Mouse (Mus musculus) E14TG2a.4 (cell line): Measurements from ENCODE around the gene Gm10770.
A peak's percentile ranks its signal among the peaks of the same experiment; 100 is the strongest.
"Not testable (repeated sequence)": the region's sequence is repeated elsewhere in the genome, so short reads cannot be mapped to it uniquely, and the experiment has no call there.

Experiments
- H3K27me3 ChIP-seq: 2 replicates; pipeline ENCODE4 v1.6.1; 2014; ENCODE audit warnings: low read length, control low read depth; ENCODE audit not compliant: insufficient read depth
- H3K36me3 ChIP-seq: 2 replicates; pipeline ENCODE4 v1.6.1; 2014; ENCODE audit warnings: low read length, control low read depth; ENCODE audit not compliant: insufficient read depth
- H3K4me1 ChIP-seq: replicated peaks from 2 replicates; pipeline ENCODE4 v1.6.1; 2014; ENCODE audit warnings: low read depth, low read length, control low read depth
- H3K4me3 ChIP-seq: replicated peaks from 2 replicates; pipeline ENCODE4 v1.5.1; 2014; ENCODE audit warnings: mild to moderate bottlenecking, low read length
- H3K9me3 ChIP-seq: 2 replicates; pipeline ENCODE4 v1.6.1; 2014; ENCODE audit warnings: low read length, control low read depth
- CTCF ChIP-seq: conservative IDR thresholded peaks from 2 replicates; pipeline ENCODE4 v1.5.1; 2014; ENCODE audit warnings: low read length
- NANOG ChIP-seq: IDR thresholded peaks from 2 replicates; pipeline ENCODE4 v1.6.1; 2014; ENCODE audit warnings: borderline replicate concordance, low read length, mixed read lengths
- POU5F1 ChIP-seq: IDR thresholded peaks from 2 replicates; pipeline ENCODE4 v1.6.1; 2014; ENCODE audit warnings: low read length, borderline replicate concordance

The Gm10770 gene

GRCm38 (mm10) chr2:150179579-150179978 is at the start of gene Gm10770:
Gene Gm10770, minus strand, starts transcription at chr2:150179679.
- not testable (repeated sequence) for H3K4me3 ChIP-seq

GRCm38 (mm10) chr2:150223263-150223662 is 43.8 kb upstream of the Gm10770 start:
- H3K9me3 ChIP-seq, H3K27me3 ChIP-seq, H3K36me3 ChIP-seq: not testable (repeated sequence)

More at GRCm38 (mm10) chr2:150179579-150179978, at the start of gene Gm10770:
- H3K36me3 ChIP-seq, result peaks cover 13% of the 10 kb centered on the region
- not testable (repeated sequence) for H3K27me3 ChIP-seq, H3K4me1 ChIP-seq, H3K9me3 ChIP-seq

GRCm38 (mm10) chr2:150218363-150218725 is 38.9 kb upstream of the Gm10770 start:
- peaks cover 13% of the 10 kb centered on the region for H3K4me1 ChIP-seq
- H3K36me3 ChIP-seq, H3K9me3 ChIP-seq, H3K27me3 ChIP-seq: not testable (repeated sequence)
- H3K4me3 ChIP-seq, result peak overlapping the region; percentile 77

More at GRCm38 (mm10) chr2:150223263-150223662, 43.8 kb upstream of the Gm10770 start:
- not testable (repeated sequence) for H3K4me3 ChIP-seq
- H3K4me1 ChIP-seq, result peaks cover 13% of the 10 kb centered on the region

- H3K9me3 ChIP-seq, H3K36me3 ChIP-seq, H3K27me3 ChIP-seq: not testable (repeated sequence)
- Histone ChIP-seq H3K4me3 (peak within 1 kb of the TSS; percentile 77), H3K4me1 (peaks cover 13% of the 10 kb centered on the region)
Measured at GRCm38 (mm10) chr2:150217600-150218362, 38.3 kb upstream of the Gm10770 start, which contains the start of gene Zfp937. Gene Zfp937, plus strand, starts transcription at chr2:150218073.

GRCm38 (mm10) chr2:150181570-150181999 is 2.1 kb upstream of the Gm10770 start, which contains the start of gene Gm14139:
Gene Gm14139, plus strand, starts transcription at chr2:150181755.
- Histone ChIP-seq H3K4me3 (peak within 1 kb of the TSS; percentile 85), H3K36me3 (peaks cover 23% of the 10 kb centered on the region), H3K9me3 (peaks cover 13% of the 10 kb centered on the region; the same call in 1 of the 2 replicates)
- not testable (repeated sequence) for H3K4me1 ChIP-seq, H3K27me3 ChIP-seq

GRCm38 (mm10) chr2:150181046-150181445 is 1.6 kb upstream of the Gm10770 start:
- Histone ChIP-seq H3K4me3 (peak overlapping the region; percentile 85), H3K36me3 (peaks cover 18% of the 10 kb centered on the region)
- H3K4me1 ChIP-seq, H3K9me3 ChIP-seq, H3K27me3 ChIP-seq: not testable (repeated sequence)
- peak; percentile 24 for TF ChIP-seq CTCF

GRCm38 (mm10) chr2:150173833-150174232 is 5.6 kb downstream of the Gm10770 start:
- TF ChIP-seq NANOG (no peak), CTCF (no peak), POU5F1 (no peak)
- H3K4me3 ChIP-seq, result no peak overlapping the region
- no peaks in the 10 kb centered on the region for H3K36me3 ChIP-seq
- H3K4me1 ChIP-seq, result no peaks in the 10 kb centered on the region
- H3K9me3 ChIP-seq, result no peaks in the 10 kb centered on the region
- peaks cover 3% of the 10 kb centered on the region; the same call in 1 of the 2 replicates for H3K27me3 ChIP-seq

GRCm38 (mm10) chr2:150166703-150167102 is 12.8 kb downstream of the Gm10770 start:
- peaks cover 5% of the 10 kb centered on the region for H3K9me3 ChIP-seq
- H3K36me3 ChIP-seq, result no peaks in the 10 kb centered on the region
- no peak overlapping the region for H3K4me3 ChIP-seq
- H3K4me1 ChIP-seq, result no peaks in the 10 kb centered on the region
- TF ChIP-seq POU5F1, result no peak
- no peak for TF ChIP-seq NANOG
- no peak for TF ChIP-seq CTCF
- H3K27me3 ChIP-seq, result no peaks in the 10 kb centered on the region

- TF ChIP-seq CTCF, result no peak
- no peak for TF ChIP-seq POU5F1
- TF ChIP-seq NANOG, result no peak
- Histone ChIP-seq H3K4me1 (peaks cover 25% of the 10 kb centered on the region), H3K36me3 (peaks cover 10% of the 10 kb centered on the region), H3K4me3 (peak within 1 kb of the TSS; percentile 89), H3K9me3 (no peaks in the 10 kb centered on the region), H3K27me3 (no peaks in the 10 kb centered on the region)
Measured at GRCm38 (mm10) chr2:150136435-150136897, 43.0 kb downstream of the Gm10770 start, which contains the start of gene Zfp120. Gene Zfp120, minus strand, starts transcription at chr2:150136708.

GRCm38 (mm10) chr2:150132773-150133172 is 46.7 kb downstream of the Gm10770 start:
- TF ChIP-seq POU5F1 (no peak), CTCF (no peak), NANOG (no peak)
- H3K9me3 ChIP-seq, result no peaks in the 10 kb centered on the region
- no peaks in the 10 kb centered on the region for H3K27me3 ChIP-seq
- H3K4me3 ChIP-seq, result no peak overlapping the region
- H3K36me3 ChIP-seq, result peaks cover 10% of the 10 kb centered on the region
- peaks cover 25% of the 10 kb centered on the region for H3K4me1 ChIP-seq

GRCm38 (mm10) chr2:150132002-150132401 is 47.5 kb downstream of the Gm10770 start:
- Histone ChIP-seq H3K36me3 (peaks cover 10% of the 10 kb centered on the region), H3K4me1 (peaks cover 25% of the 10 kb centered on the region)
- not testable (repeated sequence) for H3K27me3 ChIP-seq, H3K9me3 ChIP-seq, H3K4me3 ChIP-seq
